Mouse (Mus musculus): Measurements from ENCODE around the gene Mat2a. TPM values are rescaled to one million over a fixed set of nuclear protein-coding genes. Genes with fewer than 3 reads are reported as not detected.

Mat2a gene
- total and polyA plus RNA-seq, 3 experiments, result 166 to 456 (median 218) TPM

DNA sequence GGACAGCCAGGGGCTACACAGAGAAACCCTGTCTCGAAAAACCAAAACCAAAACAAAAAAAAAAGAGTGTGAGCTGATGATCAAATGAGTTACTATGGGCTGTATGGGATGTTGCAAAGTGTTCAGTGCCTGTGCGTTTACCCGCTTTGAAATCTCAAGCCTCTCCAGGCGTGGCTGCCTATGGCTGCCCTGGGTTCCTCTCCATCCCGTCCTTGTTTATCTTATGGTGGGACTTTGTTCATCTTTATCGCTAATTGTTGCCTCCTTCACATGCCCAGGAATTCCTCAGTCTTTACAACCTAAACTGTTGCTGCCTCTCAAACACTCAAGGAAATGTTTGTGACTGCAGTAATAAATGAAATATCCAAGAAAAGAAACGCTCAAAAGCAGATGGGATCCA lies 19.1 kb upstream of the Mat2a start:
- Histone ChIP-seq H3K9ac (ENCODE audit: insufficient read depth, low read depth) (no peak overlapping the region), H3K4me3 (replicated peaks in 1 of 3; ENCODE audit: low read depth in 2 of 3, low read length in 2 of 3, poor library complexity in 1 of 3) (no peak overlapping the region), H3K4me1 (ENCODE audit: control insufficient read depth in 1 of 2, insufficient read depth in 2 of 2) (peaks cover 2 to 6% of the 10 kb centered on the region in 2 experiments; a peak in 3 of 4 replicates), H3K4me2 (ENCODE audit: insufficient read depth, low read depth, poor library complexity, severe bottlenecking) (no peak overlapping the region), H3K9me3 (replicated peaks; ENCODE audit: low read length) (no peaks in the 10 kb centered on the region), H3K79me2 (replicated peaks; ENCODE audit: control insufficient read depth, extremely low read depth, insufficient read depth, poor library complexity, severe bottlenecking) (no peaks in the 10 kb centered on the region), H3K36me3 (replicated peaks in 1 of 2; ENCODE audit: control insufficient read depth in 1 of 2, insufficient read depth in 1 of 2, low read length in 1 of 2) (no peaks in the 10 kb centered on the region), H3K27me3 (replicated peaks) (no peaks in the 10 kb centered on the region), H3K27ac (ENCODE audit: insufficient read depth, low read depth) (no peak overlapping the region)
- in situ Hi-C loops (cut with MboI; ENCODE audit: low pct_ligation_motif_present, low pct_unique_long_range_greater_than_20kb, low sequenced_read_pairs) (no loop called here), dilution Hi-C loops (cut with MboI; ENCODE audit: extremely low pct_ligation_motif_present, extremely low pct_unique_long_range_greater_than_20kb, low sequenced_read_pairs) (no loop called here)
- DNase-seq (ENCODE audit: extremely low read depth), result no peak
- TF ChIP-seq MYC (IDR thresholded peaks at IDR 0.05; ENCODE audit: low read depth, low read length) (no peak), POLR2A (IDR thresholded peaks at IDR 0.05; ENCODE audit: low read depth, low read length) (no peak), RCOR1 (conservative IDR thresholded peaks at IDR 0.05; ENCODE audit: low read depth, low read length) (no peak), ZMIZ1 (IDR thresholded peaks at IDR 0.05; ENCODE audit: low read depth, low read length) (no peak), GABPA (IDR thresholded peaks at IDR 0.05; ENCODE audit: insufficient replicate concordance, low read depth, low read length) (no peak), HCFC1 (IDR thresholded peaks at IDR 0.05; ENCODE audit: low read depth, low read length) (no peak), TBP (conservative IDR thresholded peaks at IDR 0.05; ENCODE audit: low read depth, low read length) (no peak), IRF4 (IDR thresholded peaks at IDR 0.05; ENCODE audit: low read depth, low read length) (no peak), NELFE (IDR thresholded peaks at IDR 0.05; ENCODE audit: low read depth, low read length) (no peak), RAD21 (IDR thresholded peaks at IDR 0.05; ENCODE audit: low read depth, low read length) (no peak), KAT2A (IDR thresholded peaks at IDR 0.05; ENCODE audit: insufficient replicate concordance, low read length) (no peak), USF2 (conservative IDR thresholded peaks at IDR 0.05; ENCODE audit: low read depth, low read length) (no peak), NRF1 (IDR thresholded peaks at IDR 0.05; ENCODE audit: low read depth, low read length) (no peak), ZC3H11A (IDR thresholded peaks at IDR 0.05; ENCODE audit: low read depth, low read length) (no peak), JUN (IDR thresholded peaks at IDR 0.05; ENCODE audit: insufficient read depth, low read depth, low read length) (no peak), E2F4 (IDR thresholded peaks at IDR 0.05; ENCODE audit: insufficient replicate concordance, low read depth, low read length) (no peak), MEF2A (IDR thresholded peaks at IDR 0.05; ENCODE audit: borderline replicate concordance, low read depth, low read length) (no peak), USF1 (IDR thresholded peaks at IDR 0.05; ENCODE audit: low read depth, low read length) (no peak), TCF12 (IDR thresholded peaks at IDR 0.05; ENCODE audit: low read depth, low read length) (no peak)

DNA sequence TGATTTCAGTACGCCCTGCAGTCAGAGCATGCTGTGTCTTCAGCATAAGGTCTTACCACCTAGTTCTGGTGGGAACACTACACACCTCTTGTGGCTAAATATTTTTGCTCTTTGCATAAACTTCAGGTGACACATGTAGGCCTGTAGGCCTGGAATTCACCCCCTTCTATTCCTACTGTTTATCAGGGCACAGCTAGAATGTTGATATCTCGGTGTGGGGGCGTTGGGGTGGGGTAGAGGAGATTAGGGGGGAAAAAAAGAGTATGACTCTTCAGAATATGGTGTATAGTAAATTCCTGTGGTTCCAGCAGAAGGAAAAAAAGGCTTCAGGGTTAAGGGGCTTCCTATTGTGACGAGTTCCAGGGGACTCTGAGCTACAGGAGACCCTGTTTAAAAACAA lies 17.2 kb upstream of the Mat2a start:
- H3K4me2 ChIP-seq (ENCODE audit: insufficient read depth, low read depth, poor library complexity, severe bottlenecking), result no peak overlapping the region

More for the DNA sequence above, 17.2 kb upstream of the Mat2a start:
- Histone ChIP-seq H3K4me3 (replicated peaks in 1 of 3; ENCODE audit: low read depth in 2 of 3, low read length in 2 of 3, poor library complexity in 1 of 3) (no peak overlapping the region), H3K79me2 (replicated peaks; ENCODE audit: control insufficient read depth, extremely low read depth, insufficient read depth, poor library complexity, severe bottlenecking) (no peaks in the 10 kb centered on the region), H3K27me3 (replicated peaks) (no peaks in the 10 kb centered on the region), H3K4me1 (ENCODE audit: control insufficient read depth in 1 of 2, insufficient read depth in 2 of 2) (peaks cover 0 to 2% of the 10 kb centered on the region in 2 experiments; a peak in 1 of 4 replicates), H3K9ac (ENCODE audit: insufficient read depth, low read depth) (no peak overlapping the region), H3K27ac (ENCODE audit: insufficient read depth, low read depth) (no peak overlapping the region), H3K36me3 (replicated peaks in 1 of 2; ENCODE audit: control insufficient read depth in 1 of 2, insufficient read depth in 1 of 2, low read length in 1 of 2) (no peaks in the 10 kb centered on the region), H3K9me3 (replicated peaks; ENCODE audit: low read length) (no peaks in the 10 kb centered on the region)
- TF ChIP-seq POLR2A (IDR thresholded peaks at IDR 0.05; ENCODE audit: low read depth, low read length), result no peak
- TF ChIP-seq USF2 (conservative IDR thresholded peaks at IDR 0.05; ENCODE audit: low read depth, low read length), result no peak
- TF ChIP-seq ZMIZ1 (IDR thresholded peaks at IDR 0.05; ENCODE audit: low read depth, low read length), result no peak
- TF ChIP-seq HCFC1 (IDR thresholded peaks at IDR 0.05; ENCODE audit: low read depth, low read length), result no peak
- no peak for TF ChIP-seq EP300 (IDR thresholded peaks at IDR 0.05; ENCODE audit: low read length)
- TF ChIP-seq CHD1 (IDR thresholded peaks at IDR 0.05; ENCODE audit: low read depth, low read length), result no peak
- TF ChIP-seq RCOR1 (conservative IDR thresholded peaks at IDR 0.05; ENCODE audit: low read depth, low read length), result no peak
- no peak for TF ChIP-seq TBP (conservative IDR thresholded peaks at IDR 0.05; ENCODE audit: low read depth, low read length)
- no peak for TF ChIP-seq NRF1 (IDR thresholded peaks at IDR 0.05; ENCODE audit: low read depth, low read length)
- no peak for TF ChIP-seq GABPA (IDR thresholded peaks at IDR 0.05; ENCODE audit: insufficient replicate concordance, low read depth, low read length)
- TF ChIP-seq ELF1 (IDR thresholded peaks at IDR 0.05; ENCODE audit: low read depth, low read length), result no peak
- TF ChIP-seq MAX (IDR thresholded peaks at IDR 0.05; ENCODE audit: low read length), result no peak
- DNase-seq (ENCODE audit: extremely low read depth), result no peak
- in situ Hi-C loops (cut with MboI; ENCODE audit: low pct_ligation_motif_present, low pct_unique_long_range_greater_than_20kb, low sequenced_read_pairs) (no loop called here), dilution Hi-C loops (cut with MboI; ENCODE audit: extremely low pct_ligation_motif_present, extremely low pct_unique_long_range_greater_than_20kb, low sequenced_read_pairs) (no loop called here)

Measured in CH12.LX (cell line).